Mouse (Mus musculus) kidney, postnatal 10 days (tissue): ENCODE measurements around the gene Gm15557.
"Not testable (repeated sequence)": the region's sequence is repeated elsewhere in the genome, so short reads cannot be mapped to it uniquely, and the experiment has no call there.

Source experiments
- DNase-seq: peaks from one replicate; pipeline ENCODE4 v3.0.0; 2021; ENCODE audit warnings: mixed read lengths

Gene Gm15557

DNA sequence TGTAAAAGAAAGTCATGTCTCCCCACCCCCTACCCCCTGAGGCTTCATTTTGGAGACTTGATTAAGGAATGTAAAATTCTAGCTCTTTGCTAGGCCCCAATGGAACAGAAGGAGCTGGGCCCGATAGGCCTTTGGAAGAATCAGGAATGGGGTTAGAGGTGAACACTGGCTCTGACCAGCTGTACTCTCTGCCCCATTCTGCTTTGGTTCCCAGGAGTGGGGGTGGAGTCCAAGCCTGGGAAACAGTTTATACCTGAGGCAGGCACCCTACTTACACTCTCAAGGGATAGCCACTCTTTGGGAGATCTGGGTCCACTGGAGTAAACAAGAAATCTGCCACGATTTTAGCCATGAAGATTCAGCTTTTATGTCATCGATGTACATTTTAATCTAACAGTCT is at the start of gene Gm15557:
TSS of gene Gm15557 (plus strand) at position 48 of the 400 bp plus-strand sequence.
- no peak for DNase-seq

GRCm38 (mm10) chr2:155894307-155895045 is 46.1 kb upstream of the Gm15557 start:
- DNase-seq: no peak

- no peak for DNase-seq
Observed at GRCm38 (mm10) chr2:155895046-155895735, 45.3 kb upstream of the Gm15557 start.

GRCm38 (mm10) chr2:155902989-155903631 is 37.4 kb upstream of the Gm15557 start:
- DNase-seq: no peak

DNA sequence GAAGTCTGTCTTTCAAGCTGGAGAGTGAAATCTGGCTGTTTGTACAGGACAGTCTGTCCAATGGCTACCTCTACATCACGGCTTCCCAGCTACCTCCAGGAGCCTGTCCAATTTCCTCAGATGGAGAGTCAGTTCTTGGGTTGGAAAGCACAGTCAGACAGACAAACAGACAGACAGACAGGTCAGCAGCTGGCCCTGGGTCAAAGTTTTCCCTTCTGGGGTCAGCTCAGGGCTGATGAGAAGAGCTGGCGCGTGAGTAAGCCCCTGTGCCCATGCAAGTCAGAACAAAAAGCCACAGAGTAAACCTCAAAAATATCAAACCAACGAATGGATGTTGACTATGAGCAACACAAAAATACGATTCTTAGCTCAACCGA is 36.9 kb upstream of the Gm15557 start:
- DNase-seq: no peak

- DNase-seq: no peak
Observed at GRCm38 (mm10) chr2:155914684-155915083, 25.8 kb upstream of the Gm15557 start.

- DNase-seq: no peak
Observed at GRCm38 (mm10) chr2:155923143-155923542, 17.4 kb upstream of the Gm15557 start.

GRCm38 (mm10) chr2:155925213-155925612 is 15.3 kb upstream of the Gm15557 start:
- not testable (repeated sequence) for DNase-seq

DNA sequence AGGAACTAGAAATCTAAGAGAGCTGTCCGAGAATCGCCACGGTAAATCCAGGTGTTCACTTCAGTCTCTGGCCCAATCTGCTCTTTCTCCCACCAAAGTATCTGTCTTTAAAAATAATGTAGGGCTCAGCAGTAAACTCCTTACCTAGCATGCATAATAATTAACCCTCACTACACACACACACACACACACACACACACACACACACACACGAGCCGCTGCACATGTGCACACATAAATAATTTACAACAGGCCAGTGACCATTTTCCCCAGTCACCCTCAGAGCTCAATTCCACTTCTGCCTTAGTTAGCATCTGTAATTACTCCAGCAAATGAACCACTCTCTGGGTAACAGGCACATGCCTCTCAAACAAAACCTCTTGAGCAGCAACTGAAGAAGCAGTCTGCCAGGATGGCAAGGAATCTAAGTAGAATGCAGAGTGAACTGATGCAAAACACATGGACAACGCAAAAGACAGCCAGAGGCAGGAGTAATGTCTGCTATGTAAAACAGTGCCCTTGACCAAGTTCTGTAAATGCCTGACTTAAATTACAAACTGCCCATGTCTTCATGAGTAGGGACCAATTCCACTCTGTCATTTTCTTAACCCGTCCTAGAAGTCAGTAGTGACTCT is 11.7 kb upstream of the Gm15557 start:
- DNase-seq: peak; percentile 53

- peak; percentile 95 for DNase-seq
Observed at GRCm38 (mm10) chr2:155929531-155930442, 10.7 kb upstream of the Gm15557 start, which contains the start of gene Uqcc1. Uqcc1 (minus strand) TSS chr2:155930310.

GRCm38 (mm10) chr2:155939897-155940529 is 515 bp upstream of the Gm15557 start:
- DNase-seq: peak; percentile 32

DNA sequence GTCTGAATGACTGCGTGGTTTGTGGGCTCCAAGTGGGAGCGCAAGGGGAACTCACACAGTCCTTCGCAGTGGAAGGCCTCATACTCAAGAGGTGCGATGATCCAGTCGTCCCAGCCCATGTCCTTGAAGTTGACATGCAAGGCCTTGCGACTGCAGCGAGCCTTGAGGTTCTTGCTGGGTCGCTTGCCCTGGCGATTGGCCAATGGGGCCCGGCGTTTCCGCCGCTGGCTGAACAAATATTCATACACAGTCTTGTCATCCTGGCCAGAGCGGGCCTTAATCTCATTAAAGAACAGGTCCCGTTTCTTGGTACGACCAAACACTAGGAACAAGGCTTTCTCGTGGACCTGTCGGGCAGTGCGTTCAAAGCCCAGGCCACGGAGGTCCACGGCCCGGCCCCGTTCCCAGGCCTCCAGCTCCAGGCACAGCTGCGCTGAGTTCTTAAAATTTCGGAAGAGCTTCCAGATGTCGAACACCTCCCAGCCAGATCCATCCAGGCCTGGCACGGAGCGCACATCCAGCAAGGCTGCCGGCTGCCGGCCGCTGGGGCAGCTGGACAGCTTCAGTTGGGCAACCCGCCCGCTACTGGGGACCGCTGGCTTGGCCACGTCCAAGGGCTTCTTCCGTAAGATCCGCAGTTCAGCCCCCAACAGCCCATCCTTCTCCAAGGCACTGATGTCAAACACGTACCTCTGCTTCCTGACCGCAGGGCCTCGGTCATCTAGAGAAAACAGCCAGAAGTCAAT is 1.3 kb downstream of the Gm15557 start:
- peak; percentile 53 for DNase-seq

- peak; percentile 35 for DNase-seq
Observed at GRCm38 (mm10) chr2:155943463-155943862, 2.9 kb downstream of the Gm15557 start.

DNA sequence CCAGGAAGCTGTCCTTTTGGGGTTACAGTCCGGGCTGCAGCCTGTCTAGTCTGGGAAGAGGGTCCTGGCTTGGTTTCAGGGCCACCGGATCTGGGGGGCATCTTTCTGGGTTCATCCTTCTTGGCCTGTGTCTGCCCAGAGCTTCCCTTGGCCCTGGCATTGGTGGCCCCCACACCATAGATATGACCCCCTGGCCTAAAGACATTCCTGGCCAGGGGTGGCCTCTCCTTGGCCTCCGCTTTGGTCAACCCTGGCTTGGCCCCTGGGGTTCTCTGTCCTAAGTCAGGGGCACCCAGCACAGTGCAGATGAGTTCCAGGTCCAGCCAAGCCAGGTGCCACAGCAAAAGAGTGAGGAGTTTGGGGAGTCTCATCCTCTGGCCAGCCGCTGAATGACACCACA is 4.2 kb downstream of the Gm15557 start:
- no peak for DNase-seq

DNA sequence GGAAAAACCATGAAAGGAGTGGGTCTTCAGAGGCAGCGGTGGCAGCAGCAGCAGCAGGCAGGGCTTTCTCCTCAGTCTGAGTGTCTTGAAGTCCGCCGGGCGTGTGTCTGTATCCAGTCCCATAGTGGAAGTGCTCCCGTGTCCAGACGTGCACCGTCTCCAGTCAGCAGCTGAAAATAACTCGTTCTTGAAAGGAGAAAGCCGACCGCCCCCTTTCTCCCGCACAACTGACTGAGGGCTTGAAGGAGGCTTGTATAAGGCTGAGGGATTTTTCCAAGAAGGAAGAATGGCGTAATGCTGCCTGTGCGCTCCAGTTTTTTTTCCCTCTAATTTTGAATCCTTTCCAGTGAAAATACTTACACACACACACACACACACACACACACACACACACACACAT is 4.6 kb downstream of the Gm15557 start, which contains the start of gene Gdf5:
TSS of gene Gdf5 (minus strand) at position 244 of the 400 bp plus-strand sequence.
- DNase-seq: peak; percentile 24

- DNase-seq: no peak
Observed at GRCm38 (mm10) chr2:155945580-155945979, 5.1 kb downstream of the Gm15557 start.

DNA sequence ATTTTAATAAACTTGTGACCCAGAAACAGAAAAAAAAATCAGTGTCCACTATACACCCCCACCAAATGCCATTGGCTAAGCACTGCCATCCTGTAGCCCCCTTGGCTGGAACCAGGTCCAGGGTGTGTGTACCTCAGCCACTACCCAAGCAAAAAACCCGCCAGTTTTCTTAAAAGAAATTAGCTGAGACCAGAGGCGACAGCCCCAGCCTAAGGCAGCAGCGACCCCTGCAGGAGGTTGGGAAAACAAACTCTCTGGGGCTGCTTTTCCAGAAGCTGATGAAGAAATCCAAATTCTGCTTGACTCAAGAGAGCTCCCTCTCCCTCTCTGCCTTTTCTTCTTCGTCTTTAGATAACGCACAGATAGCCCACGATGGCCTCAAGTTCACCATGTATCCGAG is 5.5 kb downstream of the Gm15557 start:
- peak; percentile 85 for DNase-seq

- DNase-seq: no peak
Observed at GRCm38 (mm10) chr2:155946499-155946898, 6.0 kb downstream of the Gm15557 start.

DNA sequence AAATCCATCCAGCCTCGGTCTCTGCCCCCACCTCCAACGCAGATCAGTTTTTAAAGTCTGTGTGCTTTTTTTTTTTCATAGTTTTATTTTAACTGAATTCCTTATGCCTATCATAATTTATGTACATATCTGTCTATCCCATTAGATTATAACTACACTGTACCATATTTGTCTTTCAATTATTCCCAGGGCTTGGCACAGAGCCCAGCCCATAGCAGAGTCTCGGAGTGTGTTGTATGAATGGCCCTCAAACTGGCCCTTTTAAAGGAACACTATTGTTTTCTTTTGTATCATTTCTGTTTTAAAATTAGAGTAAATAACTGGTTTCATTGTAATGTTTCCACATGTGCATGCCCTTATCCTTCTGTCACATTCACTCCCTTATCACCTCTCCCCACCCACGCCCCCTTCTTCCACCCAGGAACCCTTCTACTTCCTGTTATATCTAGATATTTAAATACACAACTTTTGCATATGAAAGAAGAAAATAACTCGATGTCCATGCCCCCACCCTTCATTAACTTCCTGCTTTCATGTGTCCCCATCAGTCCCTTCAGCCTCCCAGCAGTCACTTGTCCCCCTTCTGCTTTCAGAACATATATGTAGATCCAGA is 7.0 kb downstream of the Gm15557 start:
- peak; percentile 54 for DNase-seq

- DNase-seq: no peak
Observed at GRCm38 (mm10) chr2:155949362-155949761, 8.8 kb downstream of the Gm15557 start.
